Mouse (Mus musculus): Measurements from ENCODE around the gene 4932438H23Rik. TPM values are rescaled to one million over a fixed set of nuclear protein-coding genes. Genes with fewer than 3 reads are reported as not detected.

The 4932438H23Rik gene
- total and polyA plus RNA-seq, 3 experiments: not detected

- no peak for TF ChIP-seq MEF2A (IDR thresholded peaks at IDR 0.05; ENCODE audit: extremely low read depth, insufficient replicate concordance, low read depth, low read length, poor library complexity, severe bottlenecking)
- peak; percentile 93 for TF ChIP-seq GATA1 (IDR thresholded peaks at IDR 0.05; ENCODE audit: low read depth, low read length)
- no peak for TF ChIP-seq RAD21 (IDR thresholded peaks at IDR 0.05; ENCODE audit: low read depth, low read length)
- peak; percentile 52 for TF ChIP-seq SIN3A (IDR thresholded peaks at IDR 0.05; ENCODE audit: low read length)
- TF ChIP-seq ZNF384 (IDR thresholded peaks at IDR 0.05; ENCODE audit: low read depth, low read length): no peak; the same call in 1 of the 2 replicates
- peak; percentile 95 for TF ChIP-seq EP300 (IDR thresholded peaks at IDR 0.05; ENCODE audit: low read depth in 1 of 2, low read length in 2 of 2)
- peak; percentile 99 for TF ChIP-seq TAL1 (IDR thresholded peaks at IDR 0.05; ENCODE audit: low read length)
- TF ChIP-seq USF2 (IDR thresholded peaks at IDR 0.05; ENCODE audit: borderline replicate concordance in 1 of 2, insufficient read depth in 1 of 2, low read depth in 1 of 2, low read length in 2 of 2): no peak
Observed at GRCm38 (mm10) chr16:91086642-91087306, 8.1 kb downstream of the 4932438H23Rik start (continued).

- Histone ChIP-seq H3K9ac (ENCODE audit: control insufficient read depth, low read depth, low read length, poor library complexity, severe bottlenecking) (no peak overlapping the region; the same call in 1 of the 2 replicates), H3K4me1 (ENCODE audit: control insufficient read depth in 1 of 2, insufficient read depth in 2 of 2, low read length in 2 of 2) (peaks cover 18 to 23% of the 10 kb centered on the region in 2 experiments), H3K4me3 (ENCODE audit: control insufficient read depth in 1 of 2, insufficient read depth in 1 of 2, low read depth in 2 of 2, low read length in 2 of 2) (no peak overlapping the region), H3K9me3 (replicated peaks; ENCODE audit: insufficient read depth, low read length) (no peaks in the 10 kb centered on the region), H3K36me3 (ENCODE audit: control insufficient read depth in 1 of 2, insufficient read depth in 2 of 2, low read length in 2 of 2) (peaks cover 0 to 11% of the 10 kb centered on the region in 2 experiments; a peak in 2 of 4 replicates), H3K79me2 (ENCODE audit: control insufficient read depth, insufficient read depth, low read length, poor library complexity) (no peaks in the 10 kb centered on the region), H3K27me3 (ENCODE audit: control insufficient read depth in 1 of 2, insufficient read depth in 2 of 2, low read length in 2 of 2) (no peaks in the 10 kb centered on the region), H3K27ac (ENCODE audit: control insufficient read depth, low read depth, low read length) (no peak overlapping the region)
- TF ChIP-seq SMC3 (IDR thresholded peaks at IDR 0.05; ENCODE audit: low read depth, low read length): no peak
- no peak for TF ChIP-seq MAFK (IDR thresholded peaks at IDR 0.05; ENCODE audit: borderline replicate concordance, low read depth, low read length)
- TF ChIP-seq ZNF384 (IDR thresholded peaks at IDR 0.05; ENCODE audit: low read depth, low read length): no peak
- no peak for TF ChIP-seq EP300 (IDR thresholded peaks at IDR 0.05; ENCODE audit: low read depth in 1 of 2, low read length in 2 of 2)
- TF ChIP-seq MEF2A (IDR thresholded peaks at IDR 0.05; ENCODE audit: extremely low read depth, insufficient replicate concordance, low read depth, low read length, poor library complexity, severe bottlenecking): no peak
- no peak for TF ChIP-seq TAL1 (IDR thresholded peaks at IDR 0.05; ENCODE audit: low read length)
- TF ChIP-seq TBP (IDR thresholded peaks at IDR 0.05; ENCODE audit: low read depth, low read length): no peak
- no peak for TF ChIP-seq TCF12 (IDR thresholded peaks at IDR 0.05; ENCODE audit: low read depth, low read length)
- no peak for TF ChIP-seq BHLHE40 (IDR thresholded peaks at IDR 0.05; ENCODE audit: borderline replicate concordance, low read depth, low read length)
- no peak for TF ChIP-seq KAT2A (conservative IDR thresholded peaks at IDR 0.05; ENCODE audit: low read depth, low read length)
- no peak for TF ChIP-seq MYC (IDR thresholded peaks at IDR 0.05; ENCODE audit: low read depth, low read length)
- no peak for TF ChIP-seq RAD21 (IDR thresholded peaks at IDR 0.05; ENCODE audit: low read depth, low read length)
- TF ChIP-seq USF1 (IDR thresholded peaks at IDR 0.05; ENCODE audit: low read depth, low read length): no peak
- TF ChIP-seq ZMIZ1 (IDR thresholded peaks at IDR 0.05; ENCODE audit: low read depth, low read length): no peak
- no peak for DNase-seq (ENCODE audit: low read depth, low spot score)
Observed at GRCm38 (mm10) chr16:91085239-91085825, 9.6 kb downstream of the 4932438H23Rik start.

Data from MEL (cell line).